Mouse (Mus musculus) G1E-ER4 (cell line): ENCODE data around the gene Zswim1. TPM values are rescaled to one million over a fixed set of nuclear protein-coding genes. Genes with fewer than 3 reads are reported as not detected.

ENCODE experiments used
- GATA1 ChIP-seq: IDR thresholded peaks from one replicate; pipeline ENCODE4 v1.8.0; 2012; ENCODE audit warnings: low read length, inconsistent platforms
- polyA plus RNA-seq: library from polyadenylated mRNA; stranded (reverse); fragments of >175 nt; gene quantifications from 2 replicates; pipeline ENCODE4 v1.2.3, GENCODE M21; 2012

Gene Zswim1
- polyA plus RNA-seq, 1 experiment = 31.4 TPM

- no peak for TF ChIP-seq GATA1
Observed at GRCm38 (mm10) chr2:164787032-164787431, 35.5 kb upstream of the Zswim1 start.

GRCm38 (mm10) chr2:164787779-164788178 is 34.7 kb upstream of the Zswim1 start:
- TF ChIP-seq GATA1 = no peak

- TF ChIP-seq GATA1 = no peak
Observed at GRCm38 (mm10) chr2:164788411-164788810, 34.1 kb upstream of the Zswim1 start.

GRCm38 (mm10) chr2:164790451-164790850 is 32.0 kb upstream of the Zswim1 start:
- no peak for TF ChIP-seq GATA1

GRCm38 (mm10) chr2:164791841-164792261 is 30.6 kb upstream of the Zswim1 start:
- TF ChIP-seq GATA1 = no peak

GRCm38 (mm10) chr2:164792400-164793190 is 29.9 kb upstream of the Zswim1 start:
- no peak for TF ChIP-seq GATA1

GRCm38 (mm10) chr2:164793236-164793635 is 29.2 kb upstream of the Zswim1 start:
- TF ChIP-seq GATA1 = no peak

- TF ChIP-seq GATA1 = no peak
Observed at GRCm38 (mm10) chr2:164793772-164794171, 28.7 kb upstream of the Zswim1 start.

- no peak for TF ChIP-seq GATA1
Observed at GRCm38 (mm10) chr2:164794293-164794692, 28.2 kb upstream of the Zswim1 start.

- no peak for TF ChIP-seq GATA1
Observed at GRCm38 (mm10) chr2:164795868-164796267, 26.6 kb upstream of the Zswim1 start.

- no peak for TF ChIP-seq GATA1
Observed at GRCm38 (mm10) chr2:164800252-164801004, 22.1 kb upstream of the Zswim1 start.

GRCm38 (mm10) chr2:164803201-164803920 is 19.1 kb upstream of the Zswim1 start:
- TF ChIP-seq GATA1 = no peak

GRCm38 (mm10) chr2:164803921-164804313 is 18.6 kb upstream of the Zswim1 start:
- no peak for TF ChIP-seq GATA1

- TF ChIP-seq GATA1 = no peak
Observed at GRCm38 (mm10) chr2:164804533-164805331, 17.8 kb upstream of the Zswim1 start, which contains the start of the genes Acot8 and Zswim3. Gene Acot8 (minus strand): TSS chr2:164804882. Gene Zswim3 (plus strand): TSS chr2:164805098.

- no peak for TF ChIP-seq GATA1
Observed at GRCm38 (mm10) chr2:164805332-164805718, 17.2 kb upstream of the Zswim1 start.
